Mouse (Mus musculus): Measurements from ENCODE around the gene Mvd. TPM values are rescaled to one million over a fixed set of nuclear protein-coding genes. Genes with fewer than 3 reads are reported as not detected.

Gene Mvd
- polyA plus RNA-seq, 1 experiment from 2014 or later, result 42.6 TPM

- ATAC-seq (ENCODE audit: low FRiP score), result peak; percentile 76
Measured at GRCm38 (mm10) chr8:122432443-122433268, 10.6 kb downstream of the Mvd start, which contains the start of gene Cyba. Gene Cyba (minus strand): TSS chr8:122432930.

GRCm38 (mm10) chr8:122431694-122432442 is 11.4 kb downstream of the Mvd start:
- Histone ChIP-seq H3K27me3 (peaks cover 13% of the 10 kb centered on the region; the same call in 1 of the 2 replicates), H3K9ac (peak overlapping the region; percentile 64), H3K4me3 (replicated peaks) (peak overlapping the region; percentile 42), H3K4me2 (peak overlapping the region; percentile 76), H3K4me1 (peaks cover 18% of the 10 kb centered on the region), H3K27ac (no peak overlapping the region), H3K36me3 (replicated peaks) (peaks cover 31% of the 10 kb centered on the region), H3K9me3 (peaks cover 4% of the 10 kb centered on the region; the same call in 1 of the 2 replicates)
- no peak for ATAC-seq (ENCODE audit: low FRiP score)
- WGBS, result 38% methylated on average over 18 of the region's 18 CpGs

More at GRCm38 (mm10) chr8:122432443-122433268, 10.6 kb downstream of the Mvd start, which contains the start of gene Cyba:
- Histone ChIP-seq H3K4me3 (replicated peaks) (peak within 1 kb of the TSS; percentile 42), H3K36me3 (replicated peaks) (peaks cover 39% of the 10 kb centered on the region), H3K27me3 (peaks cover 13% of the 10 kb centered on the region; the same call in 1 of the 2 replicates), H3K27ac (no peak within 1 kb of the TSS), H3K4me1 (peaks cover 18% of the 10 kb centered on the region), H3K4me2 (peak within 1 kb of the TSS; percentile 76), H3K9me3 (peaks cover 4% of the 10 kb centered on the region; the same call in 1 of the 2 replicates), H3K9ac (peak within 1 kb of the TSS; percentile 64)
- WGBS, result 5% methylated on average over 43 of the region's 45 CpGs

- Histone ChIP-seq H3K27me3 (peaks cover 13% of the 10 kb centered on the region; the same call in 1 of the 2 replicates), H3K36me3 (replicated peaks) (peaks cover 19% of the 10 kb centered on the region), H3K4me3 (replicated peaks) (no peak overlapping the region), H3K9ac (no peak overlapping the region), H3K4me2 (no peak overlapping the region), H3K27ac (no peak overlapping the region), H3K4me1 (peaks cover 18% of the 10 kb centered on the region), H3K9me3 (peaks cover 4% of the 10 kb centered on the region; the same call in 1 of the 2 replicates)
- ATAC-seq (ENCODE audit: low FRiP score), result no peak
- WGBS, result 77% methylated on average over 3 of the region's 3 CpGs
Measured at GRCm38 (mm10) chr8:122430646-122431045, 12.6 kb downstream of the Mvd start.

DNA sequence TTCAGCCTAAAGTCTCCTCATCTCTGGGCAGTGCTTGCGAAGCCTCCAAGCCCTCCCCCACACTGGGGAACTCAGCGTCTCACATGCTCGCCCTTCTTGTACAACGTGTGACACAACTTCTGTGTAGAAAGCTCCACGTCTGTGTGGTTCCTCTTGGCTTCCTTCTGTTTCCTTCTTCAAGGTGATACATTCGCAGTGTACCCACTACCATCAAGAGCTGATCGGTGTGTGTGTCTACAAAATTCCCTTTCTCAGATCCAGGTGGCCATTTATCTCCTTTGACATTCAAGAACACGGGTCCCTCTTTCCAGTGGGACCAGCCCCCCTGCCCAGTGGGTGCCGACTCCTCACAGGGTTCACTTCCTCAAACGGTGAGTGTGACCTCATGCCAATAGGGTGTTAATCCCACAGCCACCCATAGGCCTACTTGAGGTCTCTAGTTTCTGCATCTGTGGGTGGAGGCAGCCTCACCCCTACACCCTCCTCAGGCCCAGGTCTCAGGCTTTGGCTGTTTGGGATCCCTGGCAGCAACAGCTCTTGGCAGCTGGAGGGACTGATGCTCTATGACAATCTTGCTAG is 13.1 kb downstream of the Mvd start:
- peaks cover 18% of the 10 kb centered on the region for H3K4me1 ChIP-seq
- WGBS, result 90% methylated on average over 10 of the region's 10 CpGs
- no peak overlapping the region for H3K27ac ChIP-seq
- H3K4me2 ChIP-seq, result no peak overlapping the region
- ATAC-seq (ENCODE audit: low FRiP score), result no peak
- H3K4me3 ChIP-seq (replicated peaks), result no peak overlapping the region
- H3K9ac ChIP-seq, result no peak overlapping the region
- peaks cover 14% of the 10 kb centered on the region for H3K36me3 ChIP-seq (replicated peaks)
- H3K27me3 ChIP-seq, result peaks cover 13% of the 10 kb centered on the region; the same call in 1 of the 2 replicates
- no peaks in the 10 kb centered on the region for H3K9me3 ChIP-seq

GRCm38 (mm10) chr8:122428163-122428562 is 15.1 kb downstream of the Mvd start:
- WGBS, result 94% methylated on average over 9 of the region's 9 CpGs
- H3K27me3 ChIP-seq, result peaks cover 13% of the 10 kb centered on the region; the same call in 1 of the 2 replicates
- ATAC-seq (ENCODE audit: low FRiP score), result no peak
- H3K4me3 ChIP-seq (replicated peaks), result no peak overlapping the region
- H3K9ac ChIP-seq, result no peak overlapping the region
- H3K27ac ChIP-seq, result no peak overlapping the region
- H3K36me3 ChIP-seq (replicated peaks), result no peaks in the 10 kb centered on the region; the same call in 1 of the 2 replicates
- H3K9me3 ChIP-seq, result no peaks in the 10 kb centered on the region
- H3K4me2 ChIP-seq, result no peak overlapping the region
- H3K4me1 ChIP-seq, result peaks cover 16% of the 10 kb centered on the region

- no peaks in the 10 kb centered on the region; the same call in 1 of the 2 replicates for H3K36me3 ChIP-seq (replicated peaks)
- 91% methylated on average over 7 of the region's 7 CpGs for WGBS
- no peak for ATAC-seq (ENCODE audit: low FRiP score)
- H3K4me2 ChIP-seq, result no peak overlapping the region
- H3K9me3 ChIP-seq, result no peaks in the 10 kb centered on the region
- no peak overlapping the region for H3K27ac ChIP-seq
- no peak overlapping the region for H3K4me3 ChIP-seq (replicated peaks)
- no peak overlapping the region for H3K9ac ChIP-seq
- peaks cover 11% of the 10 kb centered on the region for H3K4me1 ChIP-seq
- H3K27me3 ChIP-seq, result peaks cover 10% of the 10 kb centered on the region; the same call in 1 of the 2 replicates
Measured at GRCm38 (mm10) chr8:122427607-122428006, 15.6 kb downstream of the Mvd start.

- no peak for ATAC-seq (ENCODE audit: low FRiP score)
- H3K9me3 ChIP-seq, result no peaks in the 10 kb centered on the region
- H3K36me3 ChIP-seq (replicated peaks), result no peaks in the 10 kb centered on the region; the same call in 1 of the 2 replicates
- H3K27ac ChIP-seq, result no peak overlapping the region
- WGBS, result 81% methylated on average over 9 of the region's 9 CpGs
- H3K4me1 ChIP-seq, result no peaks in the 10 kb centered on the region
- no peak overlapping the region for H3K4me2 ChIP-seq
- no peaks in the 10 kb centered on the region for H3K27me3 ChIP-seq
- no peak overlapping the region for H3K9ac ChIP-seq
- H3K4me3 ChIP-seq (replicated peaks), result no peak overlapping the region
Measured at GRCm38 (mm10) chr8:122426145-122426544, 17.1 kb downstream of the Mvd start.

DNA sequence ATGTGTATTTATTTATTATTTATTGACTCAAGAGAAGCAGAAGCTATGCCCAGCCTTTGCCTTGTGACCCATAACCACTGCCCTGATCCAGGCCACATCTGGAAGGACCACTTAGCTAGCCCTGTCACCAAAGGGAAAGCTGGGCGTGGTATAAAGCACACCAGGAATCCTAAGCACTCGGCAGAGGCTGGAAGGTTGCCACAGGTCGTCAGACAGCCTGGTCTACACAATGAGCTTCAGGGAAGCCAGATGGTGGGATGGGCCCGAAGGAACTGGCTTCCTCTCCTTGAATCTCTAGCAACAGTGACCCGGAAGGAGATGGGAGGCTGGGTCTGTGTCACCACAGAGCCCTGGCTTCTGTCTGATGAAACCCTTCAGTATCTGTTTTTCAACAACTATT is 19.6 kb downstream of the Mvd start:
- Histone ChIP-seq H3K4me2 (no peak overlapping the region), H3K27ac (no peak overlapping the region), H3K4me3 (replicated peaks) (no peak overlapping the region), H3K4me1 (no peaks in the 10 kb centered on the region; the same call in 1 of the 2 replicates), H3K27me3 (no peaks in the 10 kb centered on the region), H3K9me3 (no peaks in the 10 kb centered on the region), H3K36me3 (replicated peaks) (peaks cover 6% of the 10 kb centered on the region), H3K9ac (no peak overlapping the region)
- WGBS, result 66% methylated on average over 5 of the region's 5 CpGs
- ATAC-seq (ENCODE audit: low FRiP score), result no peak

GRCm38 (mm10) chr8:122423217-122423616 is 20.0 kb downstream of the Mvd start:
- Histone ChIP-seq H3K9me3 (no peaks in the 10 kb centered on the region), H3K9ac (no peak overlapping the region), H3K4me1 (no peaks in the 10 kb centered on the region; the same call in 1 of the 2 replicates), H3K27ac (no peak overlapping the region), H3K36me3 (replicated peaks) (peaks cover 10% of the 10 kb centered on the region), H3K27me3 (no peaks in the 10 kb centered on the region), H3K4me2 (no peak overlapping the region), H3K4me3 (replicated peaks) (no peak overlapping the region)
- WGBS, result 87% methylated on average over 24 of the region's 24 CpGs
- no peak for ATAC-seq (ENCODE audit: low FRiP score)

GRCm38 (mm10) chr8:122421376-122422070 is 21.7 kb downstream of the Mvd start, which contains the start of gene Il17c:
Gene Il17c (plus strand): TSS chr8:122422020.
- H3K9ac ChIP-seq, result no peak within 1 kb of the TSS
- H3K9me3 ChIP-seq, result no peaks in the 10 kb centered on the region
- H3K27ac ChIP-seq, result no peak within 1 kb of the TSS
- no peaks in the 10 kb centered on the region for H3K27me3 ChIP-seq
- H3K4me3 ChIP-seq (replicated peaks), result no peak within 1 kb of the TSS
- ATAC-seq (ENCODE audit: low FRiP score), result no peak
- H3K36me3 ChIP-seq (replicated peaks), result peaks cover 26% of the 10 kb centered on the region
- 88% methylated on average over 14 of the region's 14 CpGs for WGBS
- H3K4me2 ChIP-seq, result no peak within 1 kb of the TSS
- H3K4me1 ChIP-seq, result no peaks in the 10 kb centered on the region; the same call in 1 of the 2 replicates

- no peaks in the 10 kb centered on the region for H3K27me3 ChIP-seq
- no peak overlapping the region for H3K9ac ChIP-seq
- peaks cover 41% of the 10 kb centered on the region for H3K36me3 ChIP-seq (replicated peaks)
- ATAC-seq (ENCODE audit: low FRiP score), result no peak
- H3K4me1 ChIP-seq, result no peaks in the 10 kb centered on the region; the same call in 1 of the 2 replicates
- H3K27ac ChIP-seq, result no peak overlapping the region
- 78% methylated on average over 9 of the region's 9 CpGs for WGBS
- no peaks in the 10 kb centered on the region for H3K9me3 ChIP-seq
- no peak overlapping the region for H3K4me3 ChIP-seq (replicated peaks)
- H3K4me2 ChIP-seq, result no peak overlapping the region
Measured at GRCm38 (mm10) chr8:122419881-122420555, 23.2 kb downstream of the Mvd start.
